Mouse (Mus musculus) embryonic facial prominence, embryonic 10.5 days (tissue): ENCODE measurements around the gene Dusp2. TPM values are rescaled to one million over a fixed set of nuclear protein-coding genes. Genes with fewer than 3 reads are reported as not detected.

Experiments
- DNase-seq: peaks from one replicate; pipeline ENCODE4 v3.0.0-alpha.2; 2017; ENCODE audit warnings: low spot score
- H3K27ac ChIP-seq: fragments of 300-500 bp; sonication (generic); replicated peaks from 2 replicates; pipeline ENCODE4 v1.5.1; 2016; ENCODE audit warnings: mild to moderate bottlenecking
- H3K27me3 ChIP-seq: fragments of 300-500 bp; sonication (generic); replicated peaks from 2 replicates; pipeline ENCODE4 v1.6.1; 2016; ENCODE audit warnings: low read depth, mild to moderate bottlenecking; ENCODE audit not compliant: poor library complexity, severe bottlenecking
- H3K36me3 ChIP-seq: fragments of 300-500 bp; sonication (generic); replicated peaks from 2 replicates; pipeline ENCODE4 v1.6.1; 2016; ENCODE audit warnings: mild to moderate bottlenecking, moderate library complexity
- H3K4me1 ChIP-seq: fragments of 300-500 bp; sonication (generic); 2 replicates; pipeline ENCODE4 v1.6.1; 2016
- H3K4me3 ChIP-seq: fragments of 300-500 bp; sonication (generic); 2 replicates; pipeline ENCODE4 v1.5.1; 2016; ENCODE audit warnings: mild to moderate bottlenecking, moderate library complexity
- H3K9me3 ChIP-seq: fragments of 300-500 bp; sonication (generic); 2 replicates; pipeline ENCODE4 v1.6.1; 2016; ENCODE audit warnings: mild to moderate bottlenecking
- WGBS: fragments of 180-500 bp; shearing (Covaris S2); methylation state at CpG from one replicate; pipeline ENCODE4 v1.1.7; 2016; 5-methylcytosine and 5-hydroxymethylcytosine counted together
- polyA plus RNA-seq: library from polyadenylated mRNA; unstranded; fragments of >200 nt; fragmentation: Nextera tagmentation; extraction: Ambion mirVana; gene quantifications from 2 replicates; pipeline ENCODE4 v1.2.1, GENCODE M21; 2016

Dusp2 gene
- polyA plus RNA-seq, 1 experiment from 2014 or later, result 3.3 TPM

DNA sequence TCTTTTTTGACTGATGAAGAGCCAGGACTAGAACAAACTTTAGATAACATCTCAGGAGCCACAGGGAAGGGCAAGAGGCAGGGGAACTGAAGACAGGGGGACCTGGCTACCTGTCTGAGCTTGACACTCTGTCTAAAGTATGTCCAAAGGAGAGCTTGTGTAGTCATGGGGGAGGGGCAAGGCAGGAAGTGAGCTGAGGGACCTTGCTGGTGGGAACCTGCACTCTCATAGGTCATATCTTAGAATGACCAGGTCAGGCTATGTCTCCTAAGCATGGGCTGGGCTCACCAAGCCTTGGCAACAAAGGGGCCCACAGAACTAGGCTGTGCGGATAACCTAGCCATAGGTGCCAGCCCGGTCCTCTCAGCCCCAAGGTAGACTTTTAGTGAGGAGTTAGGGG is 36.1 kb downstream of the Dusp2 start:
- no peaks in the 10 kb centered on the region for H3K36me3 ChIP-seq
- no peak for DNase-seq
- H3K27me3 ChIP-seq, result peaks cover 23% of the 10 kb centered on the region
- no peak overlapping the region for H3K27ac ChIP-seq
- H3K4me3 ChIP-seq, result no peak overlapping the region
- peaks cover 19% of the 10 kb centered on the region for H3K4me1 ChIP-seq
- no peaks in the 10 kb centered on the region for H3K9me3 ChIP-seq
- WGBS, result 87% methylated on average over 2 of the region's 2 CpGs

DNA sequence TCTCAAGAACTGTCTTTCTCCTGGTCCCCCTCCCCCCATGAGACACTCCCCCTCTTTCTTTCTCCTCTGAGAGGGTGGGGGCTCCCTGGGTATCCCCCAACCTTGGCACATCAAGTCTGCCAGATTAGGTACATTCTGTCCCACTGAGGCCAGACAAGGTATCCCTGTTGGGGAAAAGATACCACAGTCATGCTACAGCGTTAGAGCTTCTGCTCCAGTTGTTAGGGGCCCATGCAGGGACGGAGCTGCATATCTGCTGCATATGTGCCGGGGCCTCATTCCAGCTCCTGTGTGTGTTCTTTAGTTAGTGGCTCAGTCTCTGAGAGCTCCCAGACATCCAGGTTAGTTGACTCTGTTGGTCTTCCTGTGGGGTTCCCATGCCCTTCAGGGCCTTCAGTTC is 38.2 kb downstream of the Dusp2 start:
- H3K9me3 ChIP-seq, result no peaks in the 10 kb centered on the region
- H3K27ac ChIP-seq, result 0 out of 2 replicates have a peak overlapping the region, but pooled peaks have one; percentile 16
- H3K4me1 ChIP-seq, result peaks cover 34% of the 10 kb centered on the region
- H3K27me3 ChIP-seq, result peaks cover 14% of the 10 kb centered on the region
- H3K36me3 ChIP-seq, result no peaks in the 10 kb centered on the region
- no peak for DNase-seq
- H3K4me3 ChIP-seq, result no peak overlapping the region
- 88% methylated on average over 3 of the region's 3 CpGs for WGBS

DNA sequence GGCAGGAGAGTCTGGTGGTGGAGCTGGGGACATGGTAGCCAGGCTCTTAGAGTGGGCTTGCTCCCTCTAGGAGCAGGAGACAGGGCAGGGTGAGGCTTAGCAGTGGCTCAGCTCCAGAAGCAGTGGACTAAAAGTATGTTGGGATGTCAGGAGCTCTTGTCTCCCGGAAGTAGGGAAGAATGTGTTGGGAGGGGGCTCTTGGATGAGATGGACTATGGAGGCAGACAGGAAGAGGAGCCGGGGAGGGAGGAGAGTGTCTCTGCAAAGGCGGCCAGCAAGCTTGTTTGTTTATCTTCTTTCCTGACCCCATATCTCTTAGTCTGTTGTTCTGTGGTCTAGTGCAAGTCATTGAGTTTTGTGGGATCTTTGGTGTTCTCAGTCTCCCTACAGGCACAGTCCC is 39.1 kb downstream of the Dusp2 start:
- Histone ChIP-seq H3K27me3 (peaks cover 6% of the 10 kb centered on the region; the same call in 1 of the 2 replicates), H3K27ac (peak overlapping the region; percentile 16; the same call in 1 of the 2 replicates), H3K9me3 (no peaks in the 10 kb centered on the region), H3K4me3 (no peak overlapping the region), H3K4me1 (peaks cover 33% of the 10 kb centered on the region), H3K36me3 (no peaks in the 10 kb centered on the region)
- WGBS, result 71% methylated on average over 3 of the region's 3 CpGs
- DNase-seq, result no peak

DNA sequence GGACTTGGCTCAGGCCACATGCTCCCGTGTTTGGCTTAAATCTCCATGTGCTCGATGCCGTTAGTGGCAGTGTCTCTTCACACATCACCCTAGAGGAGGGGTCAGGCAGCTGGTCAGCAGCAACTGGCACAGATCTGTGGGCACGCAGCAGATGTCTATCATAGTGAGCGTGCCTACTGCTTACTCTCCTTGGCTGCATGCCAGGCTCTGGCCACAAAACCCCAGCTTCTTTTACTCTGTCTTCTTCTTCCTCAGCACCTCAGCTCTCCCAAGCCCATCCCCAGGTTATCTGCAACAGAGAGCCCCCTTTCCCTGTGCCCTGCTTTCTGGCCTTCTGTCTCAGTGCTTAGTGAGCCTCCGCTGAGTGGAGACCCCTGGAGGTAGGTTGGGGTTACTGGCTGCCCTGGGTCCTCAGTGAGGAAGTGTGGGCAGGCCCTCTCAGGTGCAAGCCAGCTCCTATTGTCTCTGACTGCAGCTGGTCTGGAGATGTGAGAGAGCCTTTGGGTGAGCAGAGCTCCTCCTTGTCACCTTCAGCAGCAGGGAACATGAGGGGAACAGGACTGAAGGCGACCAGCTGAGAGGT is 39.9 kb downstream of the Dusp2 start:
- peak overlapping the region; percentile 30; the same call in 1 of the 2 replicates for H3K27ac ChIP-seq
- peak; percentile 30 for DNase-seq
- H3K36me3 ChIP-seq, result no peaks in the 10 kb centered on the region
- peaks cover 25% of the 10 kb centered on the region for H3K4me1 ChIP-seq
- H3K9me3 ChIP-seq, result no peaks in the 10 kb centered on the region
- H3K4me3 ChIP-seq, result no peak overlapping the region
- 64% methylated on average over 7 of the region's 7 CpGs for WGBS
- H3K27me3 ChIP-seq, result no peaks in the 10 kb centered on the region

DNA sequence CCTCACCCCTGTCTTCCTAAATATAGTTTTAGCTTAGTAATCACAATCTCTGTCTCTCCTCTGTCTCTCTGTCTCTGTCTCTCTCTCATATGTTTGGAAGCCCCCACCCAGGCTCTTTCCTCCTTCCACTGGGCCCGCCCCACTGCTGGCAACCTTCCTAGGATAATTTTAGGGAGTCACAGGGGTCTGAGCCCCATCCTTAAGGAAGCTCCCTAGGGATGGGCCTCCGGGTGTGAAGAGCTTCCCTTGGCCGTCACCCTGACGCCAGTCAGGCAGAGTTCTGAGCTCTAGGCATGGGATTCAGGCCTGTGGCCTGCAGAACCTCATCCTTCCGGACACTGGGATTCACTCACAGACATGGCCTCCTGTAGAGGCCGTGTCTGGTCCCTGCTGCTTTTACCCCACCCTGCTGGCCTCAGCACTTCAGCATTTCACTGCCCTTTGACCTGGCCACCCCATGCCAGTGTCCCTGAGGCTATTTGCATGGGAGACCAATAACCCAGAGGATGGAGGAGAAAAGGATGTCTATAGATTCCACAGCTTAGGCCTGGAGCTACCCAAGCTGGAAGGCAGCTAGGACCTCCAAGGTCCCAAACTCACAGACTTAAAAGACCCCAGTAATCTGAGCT is 40.6 kb downstream of the Dusp2 start:
- no peak for DNase-seq
- H3K27ac ChIP-seq, result peak overlapping the region; percentile 30; the same call in 1 of the 2 replicates
- H3K36me3 ChIP-seq, result no peaks in the 10 kb centered on the region
- 71% methylated on average over 6 of the region's 6 CpGs for WGBS
- H3K4me1 ChIP-seq, result peaks cover 18% of the 10 kb centered on the region
- H3K4me3 ChIP-seq, result no peak overlapping the region
- H3K9me3 ChIP-seq, result no peaks in the 10 kb centered on the region
- H3K27me3 ChIP-seq, result no peaks in the 10 kb centered on the region

DNA sequence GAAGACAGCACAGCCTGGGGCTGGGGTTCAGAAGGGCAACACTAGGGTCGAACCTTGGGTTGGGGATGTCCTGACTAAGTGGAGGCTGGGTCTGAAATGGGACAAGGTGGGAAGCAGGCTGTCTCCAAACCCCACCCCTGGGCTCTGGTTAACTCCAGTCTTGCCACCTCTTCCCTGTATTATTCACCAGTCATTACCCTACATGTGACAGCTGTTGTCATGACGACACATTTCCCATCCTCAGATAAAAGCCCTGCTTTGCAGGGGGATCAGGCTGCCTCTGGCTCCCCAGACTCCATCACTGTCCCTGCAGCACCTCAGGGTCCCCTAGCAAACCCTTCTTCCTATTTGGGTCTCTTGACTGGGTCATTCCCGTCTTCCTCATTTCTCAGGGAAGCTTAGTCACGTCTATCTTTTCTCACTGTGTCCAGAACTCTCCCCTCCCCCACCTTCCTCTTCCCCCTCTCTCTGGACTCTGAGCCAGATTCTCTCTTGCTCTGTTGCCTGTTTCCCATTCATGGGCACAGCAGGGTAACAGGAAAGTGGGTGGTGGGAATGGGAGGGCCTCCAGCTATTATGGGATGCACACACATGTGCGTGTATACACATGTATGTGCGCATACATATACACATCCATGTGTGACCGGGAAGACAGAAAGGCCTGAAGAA is 42.1 kb downstream of the Dusp2 start:
- H3K4me1 ChIP-seq, result peaks cover 15% of the 10 kb centered on the region
- H3K9me3 ChIP-seq, result no peaks in the 10 kb centered on the region
- DNase-seq, result no peak
- peak overlapping the region; percentile 3; the same call in 1 of the 2 replicates for H3K27ac ChIP-seq
- H3K36me3 ChIP-seq, result no peaks in the 10 kb centered on the region
- no peaks in the 10 kb centered on the region for H3K27me3 ChIP-seq
- H3K4me3 ChIP-seq, result no peak overlapping the region
- 74% methylated on average over 7 of the region's 7 CpGs for WGBS

DNA sequence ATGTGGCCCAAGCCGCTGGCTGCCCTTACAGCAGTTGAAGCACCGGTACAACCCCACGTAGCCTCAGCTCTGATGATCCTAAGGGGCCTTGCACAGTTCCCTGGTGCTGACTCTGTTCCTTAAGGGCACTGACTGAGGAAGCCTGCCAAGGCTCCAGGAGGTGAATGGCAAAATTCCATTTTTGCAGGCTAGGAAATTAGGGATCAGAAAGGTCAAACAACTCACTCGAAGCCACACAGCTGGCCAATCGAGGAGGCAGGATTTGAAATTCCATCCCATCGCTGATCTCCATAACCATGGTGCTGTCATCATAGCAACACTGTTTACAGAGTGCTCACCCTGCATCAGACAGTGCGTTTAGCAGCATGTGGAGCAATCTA is 42.6 kb downstream of the Dusp2 start:
- no peak overlapping the region for H3K4me3 ChIP-seq
- peaks cover 15% of the 10 kb centered on the region for H3K4me1 ChIP-seq
- no peaks in the 10 kb centered on the region for H3K27me3 ChIP-seq
- DNase-seq, result no peak
- no peaks in the 10 kb centered on the region for H3K36me3 ChIP-seq
- 71% methylated on average over 7 of the region's 7 CpGs for WGBS
- H3K27ac ChIP-seq, result peak overlapping the region; percentile 3; the same call in 1 of the 2 replicates
- H3K9me3 ChIP-seq, result no peaks in the 10 kb centered on the region

DNA sequence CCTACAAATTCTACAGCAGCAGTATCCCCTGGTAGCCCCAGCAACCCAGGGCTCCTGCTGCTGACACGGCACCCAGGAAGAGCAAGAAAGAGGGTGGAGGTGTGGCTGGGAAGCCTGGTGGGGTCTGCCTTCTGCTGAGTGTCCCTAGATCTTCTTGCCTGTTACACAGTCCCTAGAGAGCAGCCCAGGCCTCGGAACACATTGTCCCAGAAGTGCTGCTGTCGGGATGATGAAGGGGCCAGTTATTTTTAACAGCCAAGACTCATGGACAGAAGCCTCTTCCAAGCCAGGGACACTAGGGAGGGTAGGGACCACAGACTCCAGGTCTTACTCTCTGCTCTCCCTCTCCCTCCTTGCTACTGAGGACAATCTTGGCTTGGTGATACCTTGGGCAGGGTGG is 43.3 kb downstream of the Dusp2 start:
- H3K4me1 ChIP-seq, result peaks cover 15% of the 10 kb centered on the region
- no peaks in the 10 kb centered on the region for H3K36me3 ChIP-seq
- H3K9me3 ChIP-seq, result no peaks in the 10 kb centered on the region
- DNase-seq, result no peak
- no peaks in the 10 kb centered on the region for H3K27me3 ChIP-seq
- no peak overlapping the region for H3K27ac ChIP-seq
- WGBS, result 74% methylated on average over 3 of the region's 3 CpGs
- no peak overlapping the region for H3K4me3 ChIP-seq

DNA sequence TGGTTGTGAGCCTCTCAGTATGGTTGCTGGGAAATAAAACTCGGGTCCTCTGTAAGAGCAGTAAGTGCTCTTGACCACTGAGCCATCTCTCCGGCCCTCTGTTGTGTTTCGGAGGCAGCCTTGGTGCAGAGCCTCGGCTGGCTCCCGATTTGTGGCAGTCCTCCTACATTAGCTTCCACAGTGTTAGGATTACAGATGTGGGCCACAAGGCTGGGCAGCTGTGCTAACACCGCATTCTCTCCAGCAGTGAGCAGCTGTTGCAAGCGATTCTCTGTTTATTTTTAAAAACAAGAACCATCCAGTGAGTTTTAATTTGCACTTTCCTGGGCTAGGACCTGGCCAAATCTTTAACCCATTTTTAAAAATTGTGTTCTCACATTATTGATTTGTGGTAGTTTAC is 47.9 kb downstream of the Dusp2 start:
- no peaks in the 10 kb centered on the region for H3K36me3 ChIP-seq
- no peak overlapping the region for H3K4me3 ChIP-seq
- peaks cover 4% of the 10 kb centered on the region for H3K4me1 ChIP-seq
- WGBS, result 58% methylated on average over 7 of the region's 7 CpGs
- no peak for DNase-seq
- no peak overlapping the region for H3K27ac ChIP-seq
- no peaks in the 10 kb centered on the region for H3K27me3 ChIP-seq
- no peaks in the 10 kb centered on the region for H3K9me3 ChIP-seq

DNA sequence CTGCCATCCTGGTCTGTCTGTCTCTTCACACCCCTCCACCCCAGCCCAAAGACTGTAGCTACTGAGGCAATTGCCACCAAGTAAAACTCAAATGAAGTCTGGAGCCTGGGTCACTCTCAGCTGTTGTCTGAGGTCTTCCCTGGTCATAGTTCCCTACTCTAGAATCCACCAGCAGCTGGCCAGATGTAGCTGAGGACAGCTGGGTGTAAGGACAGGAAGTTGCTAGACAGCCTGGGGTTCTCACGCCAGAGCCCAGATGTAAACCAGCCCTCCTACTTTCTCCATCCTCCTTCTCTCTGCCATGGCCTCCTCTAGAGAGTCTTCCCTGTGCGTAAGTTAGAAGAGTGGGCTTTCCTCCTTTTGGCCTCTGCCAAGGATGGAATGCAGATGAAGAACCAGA is 51.6 kb downstream of the Dusp2 start:
- Histone ChIP-seq H3K4me1 (peaks cover 8% of the 10 kb centered on the region; the same call in 1 of the 2 replicates), H3K27ac (no peak overlapping the region), H3K36me3 (no peaks in the 10 kb centered on the region), H3K4me3 (no peak overlapping the region), H3K9me3 (no peaks in the 10 kb centered on the region), H3K27me3 (no peaks in the 10 kb centered on the region)
- WGBS, result 76% methylated on average over 2 of the region's 2 CpGs
- DNase-seq, result no peak

Other genes starting within 250 kb of the Dusp2 start
- 116 and 117 TPM in 2 replicates for gene Ncaph, start 202.2 kb upstream of the Dusp2 start, polyA plus RNA-seq
- gene Itpripl1, start 192.7 kb upstream of the Dusp2 start, polyA plus RNA-seq, result 14.6 and 17.4 TPM in 2 replicates
- 2.5 and 2.6 TPM in 2 replicates for gene 1810024B03Rik, start 127.9 kb upstream of the Dusp2 start, polyA plus RNA-seq
- gene Snrnp200, start 127.8 kb upstream of the Dusp2 start, polyA plus RNA-seq, result 108 TPM in 2 replicates
- gene Ciao1, start 88.3 kb upstream of the Dusp2 start, polyA plus RNA-seq, result 54.9 and 55.5 TPM in 2 replicates
- 22.5 and 23.1 TPM in 2 replicates for gene Tmem127, start 88.3 kb upstream of the Dusp2 start, polyA plus RNA-seq
- gene Stard7, start 65.9 kb upstream of the Dusp2 start, polyA plus RNA-seq, result 80.1 and 81.2 TPM in 2 replicates
- gene Astl, start 2.5 kb downstream of the Dusp2 start, polyA plus RNA-seq, result 0.09 and 0.15 TPM in 2 replicates
- 1.9 and 2.2 TPM in 2 replicates for gene Adra2b, start 27.0 kb downstream of the Dusp2 start, polyA plus RNA-seq
- 0.12 and 0.26 TPM in 2 replicates for gene Gpat2, start 89.0 kb downstream of the Dusp2 start, polyA plus RNA-seq
- 22.9 and 23.1 TPM in 2 replicates for gene Fahd2a, start 108.4 kb downstream of the Dusp2 start, polyA plus RNA-seq
- gene Kcnip3, start 185.9 kb downstream of the Dusp2 start, polyA plus RNA-seq, result 1.8 TPM in 2 replicates
- 3.0 and 3.3 TPM in 2 replicates for gene Prom2, start 205.3 kb downstream of the Dusp2 start, polyA plus RNA-seq